Mouse (Mus musculus) ES-Bruce4 (cell line): ENCODE data around the gene Gm3248. TPM values are rescaled to one million over a fixed set of nuclear protein-coding genes. Genes with fewer than 3 reads are reported as not detected.

Experiments used
- polyA plus RNA-seq: library from polyadenylated mRNA; stranded (reverse); fragments of >200 nt; gene quantifications from 2 replicates; pipeline ENCODE4 v1.2.4, GENCODE M21; 2011; ENCODE audit warnings: low read depth; ENCODE audit not compliant: missing spikeins, insufficient read depth, insufficient read length

The Gm3248 gene
- polyA plus RNA-seq, 1 experiment = 0.36 TPM

Other genes starting within 250 kb of the Gm3248 start
- gene Gm3373, start 220.2 kb downstream of the Gm3248 start, polyA plus RNA-seq = not detected in 2 replicates
- gene Gm3383, start 153.8 kb downstream of the Gm3248 start, polyA plus RNA-seq = 0.43 TPM in 1 of 2 replicates, not detected in the other
- not detected in 2 replicates for gene Gm3424, start 131.4 kb downstream of the Gm3248 start, polyA plus RNA-seq
- gene Gm8237, start 81.4 kb downstream of the Gm3248 start, polyA plus RNA-seq = 0.93 TPM in 1 of 2 replicates, not detected in the other
- gene Gm3453, start 17.4 kb upstream of the Gm3248 start, polyA plus RNA-seq = not detected in 2 replicates
- gene Gm6337, start 96.5 kb upstream of the Gm3248 start, polyA plus RNA-seq = not detected in 2 replicates
- gene Gm8206, start 132.2 kb upstream of the Gm3248 start, polyA plus RNA-seq = 0.90 and 2.8 TPM in 2 replicates
- 1.0 and 1.4 TPM in 2 replicates for gene Gm3468, start 146.9 kb upstream of the Gm3248 start, polyA plus RNA-seq
- not detected in 2 replicates for gene Gm3476, start 164.1 kb upstream of the Gm3248 start, polyA plus RNA-seq